Mouse (Mus musculus): ENCODE data around the gene Cks1b.

DNA sequence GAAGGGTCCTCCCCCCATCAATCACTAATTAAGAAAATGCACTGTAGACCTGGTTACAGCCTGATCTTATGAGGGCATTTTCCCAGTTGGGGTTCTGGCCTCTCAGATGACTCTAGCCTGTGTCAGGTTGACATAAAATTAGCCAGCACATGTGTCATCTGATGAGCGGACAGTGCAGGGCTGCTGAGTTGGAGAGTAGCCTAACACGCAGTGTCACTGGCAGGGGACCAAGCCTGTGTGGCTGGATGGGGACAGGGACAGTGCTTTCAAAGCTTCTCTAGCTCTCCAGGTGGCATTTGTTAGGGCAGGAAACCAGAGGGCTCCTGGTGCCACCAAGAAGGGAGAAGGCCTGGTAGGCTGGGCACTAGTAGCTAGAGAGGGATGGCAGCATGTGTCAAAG lies 22.5 kb upstream of the Cks1b start:
- TF ChIP-seq MYC (IDR thresholded peaks at IDR 0.05; ENCODE audit: low read depth, low read length) (no peak), CTCF (conservative IDR thresholded peaks at IDR 0.05 in 1 of 2, IDR thresholded peaks at IDR 0.05 in 1 of 2; ENCODE audit: low read depth in 2 of 2, low read length in 2 of 2) (no peak), ELF1 (IDR thresholded peaks at IDR 0.05; ENCODE audit: low read depth, low read length) (no peak), MAX (IDR thresholded peaks at IDR 0.05; ENCODE audit: low read length) (no peak), MXI1 (IDR thresholded peaks at IDR 0.05; ENCODE audit: low read depth, low read length) (no peak)

Measured in CH12.LX (cell line).